Mouse (Mus musculus) bone marrow, adult 2 months (tissue): Measurements from ENCODE around the gene Pfkfb4.

Experiments
- CTCF ChIP-seq: fragments of 200-500 bp; IDR thresholded peaks from 2 replicates; pipeline ENCODE4 v1.5.1; 2011; ENCODE audit warnings: low read length, control low read depth; ENCODE audit not compliant: control insufficient read depth, insufficient read depth
- POLR2A ChIP-seq: fragments of 200-500 bp; IDR thresholded peaks from 2 replicates; pipeline ENCODE4 v1.6.1; 2011; ENCODE audit warnings: low read depth, mild to moderate bottlenecking, control low read depth, low read length, borderline replicate concordance; ENCODE audit not compliant: control insufficient read depth

DNA sequence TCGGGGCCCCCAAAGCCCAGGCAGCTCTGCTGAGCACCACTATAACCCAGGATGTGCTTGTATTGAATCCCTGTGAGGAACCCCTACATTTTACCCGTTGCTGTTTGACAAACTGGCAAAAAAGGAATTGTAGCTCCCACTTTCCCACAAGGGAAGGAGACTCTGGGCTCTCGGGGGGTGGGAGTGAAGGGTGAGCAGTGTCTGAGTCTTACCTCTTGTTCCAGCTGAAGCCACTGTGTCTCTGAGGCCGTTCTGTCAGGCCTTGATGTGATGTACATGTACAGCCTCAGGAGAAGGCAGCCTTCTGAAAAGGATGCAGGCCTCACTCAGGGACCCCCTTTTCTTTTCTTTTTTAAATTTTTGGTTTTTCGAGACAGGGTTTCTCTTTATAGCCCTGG is 69.3 kb downstream of the Pfkfb4 start:
- no peak for TF ChIP-seq POLR2A
- TF ChIP-seq CTCF, result no peak
